Mouse (Mus musculus) thymus, adult 2 months (tissue): ENCODE measurements around the gene Sgk1.

Source experiments
- CTCF ChIP-seq: fragments of 200-500 bp; IDR thresholded peaks from 2 replicates; pipeline ENCODE4 v1.5.1; 2012; ENCODE audit warnings: mild to moderate bottlenecking, control low read depth, low read length, moderate library complexity, borderline replicate concordance; ENCODE audit not compliant: control insufficient read depth, poor library complexity, insufficient read depth; ENCODE audit errors: extremely low read depth
- POLR2A ChIP-seq: fragments of 200-500 bp; IDR thresholded peaks from 2 replicates; pipeline ENCODE4 v1.6.1; 2012; ENCODE audit warnings: mild to moderate bottlenecking, low read length, control low read depth, moderate library complexity; ENCODE audit not compliant: control insufficient read depth, poor library complexity, insufficient read depth; ENCODE audit errors: extremely low read depth

DNA sequence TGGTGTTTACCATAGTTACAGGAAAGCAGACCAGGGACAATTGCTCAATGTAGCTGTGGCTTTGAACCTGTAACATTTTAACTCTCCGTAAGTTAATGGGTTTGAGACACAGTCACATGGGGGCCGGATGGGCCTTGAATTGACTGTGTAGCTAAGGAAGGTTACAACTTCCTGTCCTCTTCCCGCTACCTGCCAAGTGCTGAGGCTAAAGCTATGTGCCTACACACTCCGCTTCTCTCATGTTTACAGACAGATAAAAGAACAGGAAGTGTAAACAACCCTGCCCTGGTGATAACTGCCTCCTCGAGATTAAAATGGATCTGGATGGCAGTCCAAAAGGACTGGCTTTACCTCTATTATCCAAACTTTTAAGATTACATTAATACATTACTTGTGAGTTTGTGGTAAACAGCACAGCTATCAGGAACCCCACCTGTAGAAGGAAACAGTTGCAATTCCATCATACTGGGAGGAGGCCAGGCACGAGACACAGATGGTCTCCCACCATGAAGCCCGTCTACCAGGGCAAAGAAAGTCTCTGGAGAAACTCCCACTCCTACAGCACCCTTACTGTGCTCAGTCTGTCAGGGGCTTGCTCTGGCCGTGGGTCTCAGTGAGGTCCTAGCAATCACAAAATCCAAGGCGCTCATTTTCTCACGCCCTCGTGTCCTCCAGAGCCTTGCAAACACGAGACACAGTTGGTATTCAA is 54.7 kb downstream of the Sgk1 start:
- TF ChIP-seq POLR2A (no peak), CTCF (no peak)
